Mouse (Mus musculus) stomach, postnatal 0 days (tissue): ENCODE measurements around the gene Lbp. TPM values are rescaled to one million over a fixed set of nuclear protein-coding genes. Genes with fewer than 3 reads are reported as not detected.
A peak's percentile ranks its signal among the peaks of the same experiment; 100 is the strongest.

Experiments
- ATAC-seq: fragments of 200-750 bp; cut with Nextera tagmentation; 2 replicates; pipeline ENCODE4 v1.8.0; 2017; ENCODE audit not compliant: low FRiP score, low TSS enrichment
- DNase-seq: peaks from one replicate; pipeline ENCODE4 v3.0.0-alpha.2; 2016; ENCODE audit warnings: low spot score
- H3K27ac ChIP-seq: fragments of 300-500 bp; sonication (generic); replicated peaks from 2 replicates; pipeline ENCODE4 v1.5.1; 2014; ENCODE audit warnings: mild to moderate bottlenecking, control low read depth
- H3K27me3 ChIP-seq: fragments of 300-500 bp; sonication (generic); 2 replicates; pipeline ENCODE4 v1.6.1; 2014; ENCODE audit warnings: low read length; ENCODE audit not compliant: control insufficient read depth, insufficient read depth
- H3K36me3 ChIP-seq: fragments of 300-500 bp; sonication (generic); 2 replicates; pipeline ENCODE4 v1.6.1; 2014; ENCODE audit warnings: low read length, mixed read lengths; ENCODE audit not compliant: control insufficient read depth, insufficient read depth
- H3K4me1 ChIP-seq: fragments of 300-500 bp; sonication (generic); replicated peaks from 2 replicates; pipeline ENCODE4 v1.6.1; 2014; ENCODE audit warnings: antibody characterized with exemption; ENCODE audit not compliant: control insufficient read depth, insufficient read depth
- H3K4me2 ChIP-seq: fragments of 300-500 bp; sonication (generic); replicated peaks from 2 replicates; pipeline ENCODE4 v1.6.1; 2014; ENCODE audit warnings: low read depth, mild to moderate bottlenecking, control low read depth, moderate library complexity
- H3K4me3 ChIP-seq: fragments of 300-500 bp; sonication (generic); 2 replicates; pipeline ENCODE4 v1.5.1; 2014; ENCODE audit warnings: low read depth, low read length, control low read depth
- H3K9ac ChIP-seq: fragments of 300-500 bp; sonication (generic); 2 replicates; pipeline ENCODE4 v1.6.1; 2014; ENCODE audit warnings: mild to moderate bottlenecking, low read length, control low read depth, mixed read lengths
- H3K9me3 ChIP-seq: fragments of 300-500 bp; sonication (generic); 2 replicates; pipeline ENCODE4 v1.6.1; 2016; ENCODE audit warnings: low read length; ENCODE audit not compliant: control insufficient read depth
- CTCF ChIP-seq: IDR thresholded peaks from 2 replicates; pipeline ENCODE4 v1.5.1; 2016; ENCODE audit warnings: antibody characterized with exemption, low read depth, mild to moderate bottlenecking, moderate library complexity
- EP300 ChIP-seq: optimal IDR thresholded peaks from 2 replicates; pipeline ENCODE3; 2016; ENCODE audit warnings: antibody characterized with exemption
- WGBS: fragments of 180-500 bp; shearing (Covaris S2); extraction: QIAGEN DNeasy Blood & Tissue Kit; methylation state at CpG from one replicate; pipeline ENCODE4 v1.1.7; 2014; 5-methylcytosine and 5-hydroxymethylcytosine counted together
- polyA plus RNA-seq: library from polyadenylated mRNA; unstranded; fragments of >200 nt; fragmentation: Nextera tagmentation; extraction: Ambion mirVana; gene quantifications from 2 replicates; pipeline ENCODE4 v1.2.1, GENCODE M21; 2015

Lbp gene
- polyA plus RNA-seq, 1 experiment from 2014 or later, result 3.4 TPM

DNA sequence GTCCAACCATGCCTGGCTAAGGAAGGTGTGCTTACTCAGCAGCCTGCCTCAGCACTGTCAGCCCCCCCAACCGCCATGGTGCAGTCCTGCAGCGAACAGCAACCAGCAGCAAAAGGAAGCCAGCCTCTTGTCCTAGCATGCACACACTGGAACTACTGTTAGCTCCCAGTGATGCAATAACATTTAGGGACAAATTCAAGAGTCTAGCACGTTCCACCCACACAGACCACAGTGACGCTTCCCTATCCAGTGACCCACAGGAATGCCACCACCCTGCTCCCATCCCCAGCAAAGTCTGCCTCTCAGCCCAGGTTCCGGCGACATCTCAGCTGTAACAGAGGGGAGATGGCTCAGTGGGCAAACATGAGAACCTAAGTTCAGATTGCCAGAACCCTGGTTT lies 40.2 kb downstream of the Lbp start:
- Histone ChIP-seq H3K9me3 (no peaks in the 10 kb centered on the region), H3K9ac (no peak overlapping the region), H3K4me2 (no peak overlapping the region), H3K4me3 (no peak overlapping the region), H3K36me3 (no peaks in the 10 kb centered on the region), H3K4me1 (no peaks in the 10 kb centered on the region), H3K27ac (no peak overlapping the region), H3K27me3 (no peaks in the 10 kb centered on the region)
- TF ChIP-seq EP300 (no peak), CTCF (no peak)
- no peak for ATAC-seq
- 60% methylated on average over 6 of the region's 6 CpGs for WGBS
- DNase-seq, result no peak

DNA sequence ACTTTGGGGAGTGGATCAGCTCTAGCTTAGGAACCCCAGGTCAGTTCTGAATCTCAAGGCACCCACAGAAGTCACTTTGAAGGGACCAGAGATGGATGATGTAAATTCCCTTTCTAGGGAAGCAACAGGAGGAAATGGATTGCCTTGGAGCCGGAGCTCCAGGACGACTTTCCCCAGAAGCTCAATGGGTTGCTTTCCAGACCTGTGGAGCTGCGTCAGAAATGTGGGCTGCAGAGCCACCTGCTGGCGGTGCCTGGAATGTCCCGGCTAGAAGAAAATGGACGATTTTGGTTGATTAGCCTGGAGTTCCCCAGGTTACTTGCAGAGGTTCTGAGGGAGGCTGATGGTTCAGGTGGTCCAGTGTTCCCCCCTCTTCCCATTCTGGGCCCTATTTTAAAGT lies 41.6 kb downstream of the Lbp start:
- H3K27ac ChIP-seq, result no peak overlapping the region
- no peak overlapping the region for H3K9ac ChIP-seq
- no peaks in the 10 kb centered on the region for H3K27me3 ChIP-seq
- H3K4me2 ChIP-seq, result no peak overlapping the region
- no peak overlapping the region for H3K4me3 ChIP-seq
- H3K36me3 ChIP-seq, result no peaks in the 10 kb centered on the region
- DNase-seq (peak; percentile 75), ATAC-seq (peak; percentile 66)
- H3K9me3 ChIP-seq, result no peaks in the 10 kb centered on the region
- H3K4me1 ChIP-seq, result no peaks in the 10 kb centered on the region
- peak; percentile 92 for TF ChIP-seq CTCF
- TF ChIP-seq EP300, result no peak
- 6% methylated on average over 6 of the region's 6 CpGs for WGBS

DNA sequence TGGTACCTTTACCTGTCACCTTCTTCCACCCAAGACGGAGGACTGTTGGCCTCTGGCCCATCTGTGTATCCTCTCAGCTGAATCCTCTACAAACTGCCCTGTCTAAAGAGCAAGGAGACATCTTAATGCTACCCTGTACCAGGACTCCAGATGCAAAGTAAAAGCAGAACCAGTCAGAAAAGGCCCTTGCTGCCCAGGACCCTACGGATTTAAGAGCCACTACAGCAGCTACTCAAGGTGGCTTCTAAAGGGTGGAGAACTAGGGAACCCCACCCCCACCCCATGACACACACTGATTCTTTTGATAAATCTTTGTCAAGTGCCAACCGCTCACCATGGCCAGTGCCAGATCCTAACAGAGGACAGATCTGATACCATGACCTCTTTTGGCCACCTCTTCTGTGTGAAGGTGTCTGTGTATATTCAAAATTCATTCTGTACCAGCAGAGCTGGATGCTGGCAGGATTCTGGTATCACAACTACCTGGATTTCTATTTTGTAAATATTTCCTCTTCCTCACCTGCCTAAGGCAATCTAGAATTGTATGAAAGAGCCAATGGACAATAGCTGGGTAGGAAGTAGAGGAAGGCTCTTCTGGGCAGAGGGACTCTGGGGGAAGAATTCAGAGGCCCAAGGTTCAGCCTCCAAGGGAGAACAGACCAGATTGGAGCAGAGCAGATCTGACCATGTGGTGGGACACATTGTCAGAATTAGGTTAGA lies 46.7 kb downstream of the Lbp start:
- DNase-seq (no peak), ATAC-seq (no peak)
- Histone ChIP-seq H3K4me2 (no peak overlapping the region), H3K27me3 (no peaks in the 10 kb centered on the region), H3K36me3 (peaks cover 25% of the 10 kb centered on the region), H3K27ac (no peak overlapping the region), H3K4me1 (no peaks in the 10 kb centered on the region), H3K4me3 (no peak overlapping the region), H3K9me3 (no peaks in the 10 kb centered on the region), H3K9ac (no peak overlapping the region)
- no peak for TF ChIP-seq CTCF
- no peak for TF ChIP-seq EP300
- 50% methylated on average over 3 of the region's 3 CpGs for WGBS

DNA sequence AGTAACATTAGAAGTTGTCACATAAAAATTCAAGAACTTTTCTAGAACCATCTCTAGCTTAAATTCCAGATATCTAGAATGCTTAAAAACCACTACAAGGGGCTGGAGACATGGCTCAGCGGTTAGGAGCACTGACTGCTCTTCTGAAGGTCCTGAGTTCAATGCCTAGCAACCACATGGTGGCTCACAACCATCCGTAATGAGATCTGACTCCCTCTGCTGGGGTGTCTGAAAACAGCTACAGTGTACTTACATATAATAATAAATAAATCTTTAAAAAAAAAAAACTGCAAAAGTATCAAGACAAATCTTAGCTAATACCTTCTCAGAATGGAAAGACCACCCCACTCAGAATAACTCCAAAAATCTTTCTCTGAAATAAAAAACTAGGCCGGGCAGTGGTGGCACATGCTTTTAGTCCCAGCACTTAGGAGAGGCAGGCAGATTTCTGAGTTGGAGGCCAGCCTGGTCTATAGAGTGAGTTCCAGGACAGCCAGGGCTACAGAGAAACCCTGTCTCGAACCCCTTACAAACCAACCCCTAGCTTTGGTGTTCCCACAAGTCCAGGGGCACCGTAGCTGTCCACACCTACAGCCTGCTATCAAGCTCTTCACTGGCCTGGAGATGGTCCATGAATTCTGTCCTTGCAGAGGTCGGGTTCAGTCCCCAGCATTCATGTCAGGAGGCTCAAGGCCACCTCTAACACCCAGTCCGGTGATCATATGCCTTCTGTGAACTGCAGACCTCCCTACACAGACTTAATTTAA lies 48.2 kb downstream of the Lbp start:
- Histone ChIP-seq H3K4me3 (no peak overlapping the region), H3K4me2 (no peak overlapping the region), H3K9me3 (no peaks in the 10 kb centered on the region), H3K4me1 (no peaks in the 10 kb centered on the region), H3K27ac (no peak overlapping the region), H3K27me3 (no peaks in the 10 kb centered on the region), H3K9ac (no peak overlapping the region), H3K36me3 (peaks cover 35% of the 10 kb centered on the region)
- 84% methylated on average over 7 of the region's 7 CpGs for WGBS
- peak; percentile 41; the same call in 1 of the 2 replicates for TF ChIP-seq CTCF
- TF ChIP-seq EP300, result no peak
- ATAC-seq (no peak), DNase-seq (no peak)

DNA sequence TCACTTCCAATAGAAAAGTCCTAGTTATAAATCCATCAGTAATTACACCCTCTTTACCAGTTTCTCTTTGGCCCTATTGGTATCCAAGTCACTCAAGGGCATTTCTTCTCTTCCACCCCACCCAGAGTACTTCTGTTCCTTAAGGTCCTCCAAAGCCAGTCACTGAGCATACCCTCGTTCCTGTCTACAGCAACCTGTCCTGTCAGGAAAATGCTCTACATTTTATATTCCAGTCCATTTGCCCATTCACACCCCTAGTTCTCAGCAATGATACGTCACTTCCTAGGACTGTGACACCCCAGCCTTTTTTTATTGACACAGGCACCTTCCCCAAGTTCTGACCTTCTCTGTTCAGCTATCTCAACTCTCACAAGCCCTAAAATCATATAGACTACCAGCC lies 48.9 kb downstream of the Lbp start:
- DNase-seq (no peak), ATAC-seq (no peak)
- no peaks in the 10 kb centered on the region for H3K9me3 ChIP-seq
- WGBS, result 86% methylated on average over 2 of the region's 2 CpGs
- H3K27ac ChIP-seq, result no peak overlapping the region
- no peak overlapping the region for H3K4me3 ChIP-seq
- H3K36me3 ChIP-seq, result peaks cover 38% of the 10 kb centered on the region
- H3K9ac ChIP-seq, result no peak overlapping the region
- H3K27me3 ChIP-seq, result no peaks in the 10 kb centered on the region
- H3K4me1 ChIP-seq, result no peaks in the 10 kb centered on the region; the same call in 1 of the 2 replicates
- H3K4me2 ChIP-seq, result no peak overlapping the region
- TF ChIP-seq CTCF (no peak), EP300 (no peak)

DNA sequence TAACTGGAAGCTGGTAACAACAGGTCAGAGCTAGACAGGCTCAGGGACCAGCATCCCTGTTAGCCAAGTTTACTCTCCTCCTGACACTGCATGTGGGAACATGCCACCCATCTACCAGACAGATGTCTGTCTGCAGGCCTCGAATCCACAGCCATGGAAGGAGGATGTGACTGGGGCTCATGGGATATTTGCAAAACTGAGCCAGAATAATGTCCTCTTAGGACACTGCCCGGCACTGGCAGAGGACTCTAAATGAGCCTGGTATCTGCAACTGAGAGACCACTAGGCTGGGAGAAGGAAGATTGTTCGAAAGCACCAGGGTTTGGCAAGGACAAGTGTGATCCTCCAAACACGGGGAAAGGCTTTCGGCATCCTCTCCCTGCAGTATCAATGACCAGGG lies 49.8 kb downstream of the Lbp start:
- 89% methylated on average over 5 of the region's 5 CpGs for WGBS
- Histone ChIP-seq H3K36me3 (peaks cover 38% of the 10 kb centered on the region), H3K27me3 (no peaks in the 10 kb centered on the region), H3K27ac (no peak overlapping the region), H3K4me2 (no peak overlapping the region), H3K4me1 (no peaks in the 10 kb centered on the region; the same call in 1 of the 2 replicates), H3K4me3 (no peak overlapping the region), H3K9me3 (no peaks in the 10 kb centered on the region), H3K9ac (no peak overlapping the region)
- ATAC-seq (no peak), DNase-seq (no peak)
- no peak for TF ChIP-seq CTCF
- TF ChIP-seq EP300, result no peak
